Mouse (Mus musculus): ENCODE measurements at regions not wholly inside any gene's neighbourhood (a gene's known extent, or its start where the extent isn't known, plus 50 kb on each side); places are given as distances from the start of the nearest gene placed in this dataset.

DNA sequence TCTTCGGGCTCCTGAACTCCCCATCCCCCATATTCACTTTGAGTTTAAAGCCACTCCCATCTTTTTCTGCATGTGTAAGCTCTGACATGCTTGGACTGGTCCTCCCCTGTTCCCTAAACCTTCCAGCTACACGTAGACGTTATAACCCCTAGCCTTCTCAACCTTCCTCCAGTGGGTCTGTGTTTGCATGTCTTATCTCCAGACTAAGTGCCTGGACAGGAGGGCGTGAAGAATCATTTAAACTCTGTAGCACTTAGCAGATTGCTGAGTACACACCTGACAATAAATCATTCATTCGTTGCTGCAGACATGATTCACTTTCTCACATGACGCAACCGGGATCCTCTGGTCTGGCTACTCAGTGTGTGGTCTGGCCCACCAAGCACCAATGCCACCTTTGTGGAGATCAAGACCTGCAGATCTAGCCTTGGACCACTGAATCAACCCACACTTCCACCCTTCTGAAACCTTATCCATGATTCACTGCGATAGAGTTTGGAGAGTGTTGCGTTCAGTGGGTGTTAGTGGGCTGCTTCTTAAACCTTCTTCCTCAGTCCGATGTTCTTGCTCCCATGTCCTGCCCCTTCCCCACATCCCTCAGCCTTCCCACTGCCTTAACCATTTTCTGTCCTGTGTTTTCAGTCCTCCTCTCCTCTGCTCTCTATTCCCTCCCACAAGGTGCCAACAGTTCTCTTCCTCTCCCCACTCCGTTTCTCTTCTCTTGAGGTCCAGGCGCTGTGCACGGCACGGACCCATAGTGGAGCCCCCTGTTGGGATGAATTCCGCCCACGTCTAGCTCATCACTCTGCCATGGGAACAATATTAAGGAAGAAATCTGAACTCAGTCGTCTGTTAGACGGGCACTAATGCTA lies 541.3 kb upstream of the Gm19410 start:
- Histone ChIP-seq H3K4me1 (0 out of 2 replicates have a peak, but pooled peaks cover 2% of the 10 kb centered on the region), H3K9me3 (replicated peaks) (no peaks in the 10 kb centered on the region), H3K4me3 (replicated peaks) (no peak overlapping the region), H3K4me2 (no peak overlapping the region), H3K27me3 (no peaks in the 10 kb centered on the region), H3K36me3 (no peaks in the 10 kb centered on the region), H3K27ac (no peak overlapping the region), H3K9ac (no peak overlapping the region)
- no peak for ATAC-seq (replicated peaks; ENCODE audit: low FRiP score)
- WGBS = 53% methylated on average over 18 of the region's 18 CpGs

DNA sequence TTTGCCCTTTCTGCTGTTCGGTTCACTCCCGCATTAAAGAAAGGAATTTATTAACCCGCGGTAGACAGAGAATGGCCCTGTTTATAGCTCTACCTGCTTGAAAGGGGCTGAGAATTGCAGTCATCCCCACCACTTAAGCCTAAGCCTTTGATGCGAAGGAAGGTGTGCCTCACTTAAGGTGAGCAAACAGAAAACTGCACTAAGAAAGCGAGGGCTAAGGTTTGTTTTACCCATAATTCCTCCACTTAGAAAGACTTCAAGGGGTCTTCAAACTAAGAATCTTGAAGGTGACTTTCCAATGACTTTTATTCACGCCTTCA lies 540.7 kb upstream of the Gm19410 start:
- no peak overlapping the region for H3K27ac ChIP-seq
- no peak overlapping the region for H3K4me3 ChIP-seq (replicated peaks)
- no peaks in the 10 kb centered on the region for H3K27me3 ChIP-seq
- no peaks in the 10 kb centered on the region for H3K9me3 ChIP-seq (replicated peaks)
- H3K36me3 ChIP-seq = no peaks in the 10 kb centered on the region
- ATAC-seq (replicated peaks; ENCODE audit: low FRiP score) = no peak
- WGBS = 46% methylated on average over 7 of the region's 7 CpGs
- H3K4me2 ChIP-seq = no peak overlapping the region
- H3K9ac ChIP-seq = no peak overlapping the region
- 0 out of 2 replicates have a peak, but pooled peaks cover 2% of the 10 kb centered on the region for H3K4me1 ChIP-seq

GRCm38 (mm10) chr8:35227079-35227478 lies 538.5 kb upstream of the Gm19410 start:
- no peaks in the 10 kb centered on the region for H3K27me3 ChIP-seq
- no peaks in the 10 kb centered on the region for H3K9me3 ChIP-seq (replicated peaks)
- no peak for ATAC-seq (replicated peaks; ENCODE audit: low FRiP score)
- H3K4me3 ChIP-seq (replicated peaks) = no peak overlapping the region
- no peak overlapping the region for H3K4me2 ChIP-seq
- H3K9ac ChIP-seq = no peak overlapping the region
- WGBS = 61% methylated on average over 7 of the region's 7 CpGs
- H3K4me1 ChIP-seq = 0 out of 2 replicates have a peak, but pooled peaks cover 2% of the 10 kb centered on the region
- H3K36me3 ChIP-seq = no peaks in the 10 kb centered on the region
- H3K27ac ChIP-seq = no peak overlapping the region

GRCm38 (mm10) chr8:35228449-35228848 lies 537.1 kb upstream of the Gm19410 start:
- H3K4me1 ChIP-seq = peaks cover 8% of the 10 kb centered on the region; the same call in 1 of the 2 replicates
- no peak overlapping the region for H3K4me2 ChIP-seq
- no peak for ATAC-seq (replicated peaks; ENCODE audit: low FRiP score)
- no peak overlapping the region for H3K27ac ChIP-seq
- 77% methylated on average over 7 of the region's 7 CpGs for WGBS
- no peak overlapping the region for H3K4me3 ChIP-seq (replicated peaks)
- H3K9ac ChIP-seq = no peak overlapping the region
- no peaks in the 10 kb centered on the region for H3K9me3 ChIP-seq (replicated peaks)
- no peaks in the 10 kb centered on the region for H3K36me3 ChIP-seq
- H3K27me3 ChIP-seq = no peaks in the 10 kb centered on the region

DNA sequence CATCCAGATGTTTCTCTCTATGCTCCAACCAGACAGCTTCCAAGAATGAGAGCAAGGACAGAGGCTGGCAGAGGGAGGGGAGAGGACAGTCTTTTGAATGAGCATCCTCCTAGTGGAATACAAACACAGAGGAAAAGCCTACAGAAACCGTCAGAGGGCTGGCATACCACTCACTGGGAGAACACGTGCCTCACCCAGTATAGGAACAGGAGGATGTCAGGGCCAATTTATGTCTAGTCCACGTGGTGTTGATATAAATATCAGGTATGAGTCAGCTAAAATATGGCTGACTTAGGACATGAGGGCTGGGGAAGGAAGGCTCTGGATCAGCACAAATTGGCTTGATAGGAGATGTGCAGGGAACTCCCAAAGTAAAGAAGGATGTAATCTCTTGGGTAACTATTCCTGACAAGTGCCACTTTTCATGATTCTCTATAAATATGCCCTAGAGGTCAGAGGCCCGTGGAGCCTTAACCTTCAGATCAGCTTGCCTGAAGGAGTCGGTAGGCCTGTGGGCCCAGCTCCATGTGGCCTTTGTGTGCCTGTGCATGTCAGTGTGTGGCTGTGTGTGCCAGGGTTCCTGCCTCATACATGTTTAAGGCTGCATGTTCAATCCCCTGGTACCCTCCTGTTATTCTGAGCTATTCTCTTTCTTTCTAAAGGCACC lies 531.9 kb upstream of the Gm19410 start:
- H3K9ac ChIP-seq = no peak overlapping the region

GRCm38 (mm10) chr8:35234436-35234835 lies 531.2 kb upstream of the Gm19410 start:
- no peak overlapping the region for H3K27ac ChIP-seq
- no peaks in the 10 kb centered on the region for H3K27me3 ChIP-seq
- no peak overlapping the region for H3K4me2 ChIP-seq
- H3K9me3 ChIP-seq (replicated peaks) = no peaks in the 10 kb centered on the region
- H3K4me1 ChIP-seq = peaks cover 17% of the 10 kb centered on the region; the same call in 1 of the 2 replicates
- H3K36me3 ChIP-seq = no peaks in the 10 kb centered on the region
- no peak for ATAC-seq (replicated peaks; ENCODE audit: low FRiP score)
- no peak overlapping the region for H3K9ac ChIP-seq
- no peak overlapping the region for H3K4me3 ChIP-seq (replicated peaks)
- WGBS = 68% methylated on average over 5 of the region's 5 CpGs

More for the DNA sequence above, 531.9 kb upstream of the Gm19410 start:
- H3K4me3 ChIP-seq (replicated peaks) = no peak overlapping the region
- H3K27ac ChIP-seq = no peak overlapping the region
- 41% methylated on average over 5 of the region's 5 CpGs for WGBS
- H3K4me2 ChIP-seq = no peak overlapping the region
- no peak for ATAC-seq (replicated peaks; ENCODE audit: low FRiP score)
- no peaks in the 10 kb centered on the region for H3K27me3 ChIP-seq
- no peaks in the 10 kb centered on the region for H3K9me3 ChIP-seq (replicated peaks)
- no peaks in the 10 kb centered on the region for H3K36me3 ChIP-seq
- H3K4me1 ChIP-seq = peaks cover 17% of the 10 kb centered on the region; the same call in 1 of the 2 replicates

DNA sequence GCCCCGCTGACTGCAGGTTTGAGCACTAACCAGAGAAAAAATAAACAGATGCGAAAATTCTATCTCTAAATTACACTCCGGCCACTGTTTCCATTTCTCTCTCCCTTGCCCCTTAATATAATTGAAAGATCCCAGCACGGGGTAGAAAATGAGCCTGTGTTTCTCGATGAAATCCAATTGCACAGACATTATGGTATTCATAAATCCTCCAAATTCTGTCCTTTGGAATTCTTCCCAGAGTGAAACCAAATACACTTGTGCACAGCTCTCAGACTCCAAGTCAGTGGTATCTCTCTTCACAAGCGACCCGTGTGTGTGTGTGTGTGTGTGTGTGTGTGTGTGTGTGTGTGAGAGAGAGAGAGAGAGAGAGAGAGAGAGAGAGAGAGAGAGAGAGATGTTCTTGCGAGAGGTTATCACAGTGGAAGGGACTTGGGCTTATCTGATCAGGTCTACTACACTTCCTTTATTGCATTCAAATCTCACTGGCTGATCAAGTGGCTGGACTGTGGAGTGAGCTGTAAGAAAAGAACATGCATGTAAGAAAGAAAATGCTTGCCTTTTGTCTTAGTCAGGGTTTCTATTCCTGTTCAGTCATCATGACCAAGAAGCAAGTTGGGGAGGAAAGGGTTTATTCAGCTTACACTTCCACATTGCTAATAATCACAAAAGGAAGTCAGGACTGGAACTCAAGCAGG lies 529.6 kb upstream of the Gm19410 start:
- peak overlapping the region; percentile 41; the same call in 1 of the 2 replicates for H3K27ac ChIP-seq
- H3K4me3 ChIP-seq (replicated peaks) = no peak overlapping the region
- no peak overlapping the region for H3K4me2 ChIP-seq
- no peak for ATAC-seq (replicated peaks; ENCODE audit: low FRiP score)
- no peaks in the 10 kb centered on the region for H3K9me3 ChIP-seq (replicated peaks)
- WGBS = 41% methylated on average over 8 of the region's 8 CpGs
- H3K4me1 ChIP-seq = peaks cover 17% of the 10 kb centered on the region; the same call in 1 of the 2 replicates
- no peak overlapping the region for H3K9ac ChIP-seq
- H3K27me3 ChIP-seq = no peaks in the 10 kb centered on the region
- H3K36me3 ChIP-seq = no peaks in the 10 kb centered on the region

DNA sequence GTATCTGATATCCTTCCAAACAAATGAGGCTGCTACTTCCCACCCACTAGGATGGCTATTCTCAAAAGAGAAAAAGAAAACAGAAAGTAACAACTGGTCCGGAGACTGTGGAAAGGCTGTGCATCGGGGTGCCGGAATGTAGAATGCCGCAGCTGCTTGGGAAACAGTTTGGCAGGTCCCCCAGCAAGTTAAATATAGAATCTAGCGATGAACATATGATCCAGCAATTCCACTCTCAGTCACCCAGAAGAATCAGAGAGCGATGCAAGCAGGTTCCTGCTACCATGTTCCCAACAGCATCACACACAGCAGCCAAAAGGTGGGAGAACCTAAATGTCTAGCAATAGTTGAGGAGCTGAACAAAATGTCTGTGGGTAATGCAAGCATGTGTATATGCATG lies 528.3 kb upstream of the Gm19410 start:
- Histone ChIP-seq H3K4me2 (no peak overlapping the region), H3K27me3 (no peaks in the 10 kb centered on the region), H3K9me3 (replicated peaks) (no peaks in the 10 kb centered on the region), H3K27ac (peak overlapping the region; percentile 5; the same call in 1 of the 2 replicates), H3K4me1 (peaks cover 17% of the 10 kb centered on the region; the same call in 1 of the 2 replicates), H3K4me3 (replicated peaks) (no peak overlapping the region), H3K9ac (no peak overlapping the region), H3K36me3 (no peaks in the 10 kb centered on the region)
- ATAC-seq (replicated peaks; ENCODE audit: low FRiP score) = no peak
- 75% methylated on average over 6 of the region's 6 CpGs for WGBS

DNA sequence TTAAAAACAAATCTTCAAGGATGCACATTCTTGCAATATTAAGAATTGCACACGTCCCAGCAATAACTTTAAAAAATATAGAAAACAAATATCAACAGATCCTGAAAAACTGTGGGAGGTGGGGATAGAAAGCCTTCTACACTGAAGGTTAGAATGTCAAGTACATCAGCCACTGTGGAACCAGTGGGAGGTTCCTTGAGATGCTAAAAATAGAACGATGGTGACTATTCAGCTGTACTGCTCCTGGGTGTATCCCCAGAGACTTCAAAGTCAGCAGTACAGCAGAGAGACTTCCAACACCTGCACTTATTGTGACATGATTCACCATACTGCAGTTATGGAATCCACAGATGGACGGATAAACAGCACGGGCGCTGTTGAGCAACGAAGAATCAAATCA lies 524.7 kb upstream of the Gm19410 start:
- peaks cover 22% of the 10 kb centered on the region for H3K4me1 ChIP-seq
- H3K27me3 ChIP-seq = no peaks in the 10 kb centered on the region
- no peak overlapping the region for H3K4me2 ChIP-seq
- WGBS = 82% methylated on average over 6 of the region's 6 CpGs
- H3K27ac ChIP-seq = no peak overlapping the region
- H3K4me3 ChIP-seq (replicated peaks) = no peak overlapping the region
- no peak for ATAC-seq (replicated peaks; ENCODE audit: low FRiP score)
- H3K9me3 ChIP-seq (replicated peaks) = no peaks in the 10 kb centered on the region
- no peaks in the 10 kb centered on the region for H3K36me3 ChIP-seq
- H3K9ac ChIP-seq = no peak overlapping the region

DNA sequence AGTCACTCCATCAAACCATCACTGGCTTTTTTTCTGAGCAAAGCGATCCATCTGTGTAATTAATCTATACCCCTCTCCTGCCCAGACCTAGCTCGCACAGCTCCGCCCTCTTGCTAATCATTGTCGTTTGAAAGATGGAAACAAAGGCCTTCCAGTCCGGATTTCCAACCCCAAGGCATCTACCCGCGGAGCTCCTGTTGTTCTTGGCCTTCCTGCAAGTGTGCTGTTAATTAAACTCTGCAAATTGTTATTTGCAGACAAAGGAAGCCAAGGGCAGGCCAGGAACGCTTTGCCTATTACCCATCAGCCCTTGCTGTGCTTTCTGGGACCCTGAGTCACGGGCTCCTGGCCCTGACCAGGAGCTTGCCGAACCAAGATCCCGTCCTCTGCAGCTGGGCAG lies 522.0 kb upstream of the Gm19410 start:
- 0 out of 2 replicates have a peak overlapping the region, but pooled peaks have one; percentile 6 for H3K4me2 ChIP-seq
- H3K36me3 ChIP-seq = no peaks in the 10 kb centered on the region
- no peaks in the 10 kb centered on the region for H3K9me3 ChIP-seq (replicated peaks)
- WGBS = 18% methylated on average over 11 of the region's 11 CpGs
- no peaks in the 10 kb centered on the region for H3K27me3 ChIP-seq
- no peak overlapping the region for H3K9ac ChIP-seq
- H3K4me3 ChIP-seq (replicated peaks) = no peak overlapping the region
- peak; percentile 67; the same call in 1 of the 2 replicates for ATAC-seq (replicated peaks; ENCODE audit: low FRiP score)
- H3K4me1 ChIP-seq = peaks cover 15% of the 10 kb centered on the region
- peak overlapping the region; percentile 81 for H3K27ac ChIP-seq

- Histone ChIP-seq H3K4me2 (no peak overlapping the region), H3K36me3 (no peaks in the 10 kb centered on the region), H3K4me3 (replicated peaks) (no peak overlapping the region), H3K4me1 (peaks cover 13% of the 10 kb centered on the region; the same call in 1 of the 2 replicates), H3K27ac (peak overlapping the region; percentile 62), H3K27me3 (no peaks in the 10 kb centered on the region), H3K9ac (no peak overlapping the region), H3K9me3 (replicated peaks) (peaks cover 9% of the 10 kb centered on the region; the same call in 1 of the 2 replicates)
- 59% methylated on average over 7 of the region's 7 CpGs for WGBS
- 0 out of 2 replicates have a peak, but pooled peaks have one; percentile 40 for ATAC-seq (replicated peaks; ENCODE audit: low FRiP score)
These were observed 515.7 kb upstream of the Gm19410 start for GRCm38 (mm10) chr8:35249747-35250375.

Data from kidney, embryonic 15.5 days (tissue).